Mouse (Mus musculus): Measurements from ENCODE around the gene Rbpms2. TPM values are rescaled to one million over a fixed set of nuclear protein-coding genes. Genes with fewer than 3 reads are reported as not detected.

Rbpms2 gene
- polyA plus RNA-seq, 1 experiment from 2014 or later, result 39.4 TPM

DNA sequence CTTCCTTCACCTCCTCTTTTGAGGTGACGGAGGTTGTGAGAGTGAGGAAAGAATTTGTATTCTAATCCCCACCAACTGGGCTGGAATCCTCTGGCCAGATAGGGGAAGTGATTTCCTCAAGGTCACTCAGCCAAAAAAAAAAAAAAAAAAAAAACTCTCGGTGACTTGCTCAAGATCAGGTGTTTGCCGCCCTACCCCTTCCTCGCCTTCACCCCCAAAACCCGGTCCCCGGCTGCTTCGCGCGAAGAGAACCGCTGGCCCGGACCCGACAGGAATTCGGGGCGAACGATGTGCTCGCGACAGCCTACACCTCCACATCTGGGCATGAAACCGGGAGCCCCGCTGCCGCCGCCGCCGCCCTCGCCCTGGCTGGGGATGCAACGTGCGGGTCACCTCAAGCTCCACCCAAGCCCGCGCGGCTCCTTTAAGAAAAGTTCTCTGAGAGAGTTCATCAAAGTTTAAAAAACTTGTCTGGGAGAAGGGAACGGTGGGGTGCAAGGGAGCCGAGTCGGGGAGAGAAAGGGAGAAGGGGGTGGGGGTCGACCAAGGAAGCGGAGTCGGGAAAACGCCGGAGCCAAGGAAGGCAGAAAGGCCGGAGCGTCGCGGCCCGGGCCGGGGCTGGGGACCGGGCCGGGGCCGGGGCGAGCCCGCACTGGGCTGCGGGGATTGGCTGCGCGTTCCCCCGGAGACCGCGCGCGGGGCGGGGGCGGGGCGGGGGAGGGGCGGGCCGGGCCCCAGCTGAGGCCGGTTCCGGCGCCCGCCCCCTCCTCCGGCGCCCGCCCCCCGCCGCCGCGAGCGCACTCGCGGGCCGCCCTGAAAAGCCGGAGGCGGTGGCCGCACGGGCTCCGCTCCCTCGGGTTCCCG is 551 bp downstream of the Rbpms2 start:
- under 1% methylated on average over 54 of the region's 83 CpGs for WGBS
- Histone ChIP-seq H3K4me1 (peaks cover 40% of the 10 kb centered on the region), H3K36me3 (no peaks in the 10 kb centered on the region), H3K27ac (replicated peaks) (peak overlapping the region; percentile 89), H3K4me3 (peak overlapping the region; percentile 78), H3K9me3 (replicated peaks) (no peaks in the 10 kb centered on the region), H3K27me3 (ENCODE audit: low read depth, poor library complexity, severe bottlenecking) (peaks cover 80% of the 10 kb centered on the region)
- DNase-seq (ENCODE audit: low spot score), result peak; percentile 71

DNA sequence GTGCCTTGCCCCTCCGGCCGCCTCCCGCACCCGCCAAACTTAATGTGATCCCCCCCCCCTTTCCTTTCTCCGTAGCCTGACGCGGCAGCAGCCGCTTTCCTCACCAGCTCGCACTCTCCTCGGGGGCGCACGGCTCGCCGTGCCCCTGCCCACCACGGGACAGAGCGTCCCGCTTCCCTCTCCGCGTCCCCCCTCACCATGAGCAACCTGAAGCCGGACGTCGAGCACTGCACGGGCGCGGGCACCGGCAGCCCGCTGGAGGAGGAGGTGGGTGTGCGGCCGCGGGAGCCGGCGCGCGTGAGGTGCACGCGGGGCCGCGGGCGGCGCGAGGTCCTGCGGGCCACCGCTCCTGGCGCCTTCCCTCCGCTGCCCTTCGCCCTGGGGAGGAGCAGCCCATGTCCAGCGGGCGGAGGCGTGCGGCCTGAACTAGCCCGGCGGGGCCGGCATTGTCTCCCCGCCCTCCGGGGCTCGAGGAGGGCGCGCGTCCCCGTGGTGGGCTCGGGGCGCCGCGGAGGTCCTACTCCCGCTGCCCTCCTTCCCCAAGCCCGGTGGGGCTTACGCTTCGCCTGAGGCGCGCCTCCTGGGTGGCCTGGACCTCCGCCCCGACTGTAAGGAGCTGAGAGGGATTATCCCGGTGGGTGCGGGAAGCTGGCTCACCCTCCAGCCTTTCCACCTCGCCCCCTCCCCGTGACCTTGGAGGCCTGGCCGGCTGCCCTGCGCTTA is 1.3 kb downstream of the Rbpms2 start:
- no peaks in the 10 kb centered on the region for H3K9me3 ChIP-seq (replicated peaks)
- WGBS, result under 1% methylated on average over 75 of the region's 78 CpGs
- peaks cover 79% of the 10 kb centered on the region for H3K27me3 ChIP-seq (ENCODE audit: low read depth, poor library complexity, severe bottlenecking)
- H3K4me3 ChIP-seq, result peak overlapping the region; percentile 78
- no peaks in the 10 kb centered on the region for H3K36me3 ChIP-seq
- H3K4me1 ChIP-seq, result peaks cover 40% of the 10 kb centered on the region
- peak overlapping the region; percentile 89 for H3K27ac ChIP-seq (replicated peaks)
- peak; percentile 74 for DNase-seq (ENCODE audit: low spot score)

DNA sequence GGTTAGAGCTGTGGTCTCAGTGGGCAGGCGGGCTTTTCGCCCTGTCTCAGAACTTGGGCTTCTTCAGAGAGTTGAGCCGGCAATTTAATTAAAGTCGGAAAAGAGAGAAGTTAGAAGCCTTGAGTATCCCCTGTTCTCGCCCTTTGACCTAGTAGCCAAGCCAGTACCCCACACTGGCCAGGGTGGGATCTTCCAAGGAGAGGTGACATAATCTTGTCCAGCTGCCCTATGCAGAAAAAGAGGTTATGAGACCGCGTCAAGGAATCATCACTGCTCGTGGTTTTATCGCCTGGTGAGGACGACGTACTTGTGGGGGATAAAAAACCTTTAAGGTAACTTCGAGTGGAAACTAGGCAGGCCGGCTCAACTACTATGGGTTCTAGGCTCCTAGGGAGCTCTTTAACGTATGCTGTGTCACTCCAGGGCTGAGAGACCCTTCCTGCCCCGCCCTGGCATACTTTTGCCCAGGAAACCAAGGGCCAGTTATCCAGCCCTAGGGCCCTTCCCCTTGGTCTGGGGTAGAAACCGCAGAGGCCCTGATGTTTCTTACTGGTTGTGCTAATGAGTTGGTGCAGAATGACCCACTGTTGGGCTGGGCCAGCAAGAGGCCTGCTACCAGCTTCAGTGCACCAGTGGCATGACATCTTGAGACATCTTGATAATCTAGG is 2.0 kb downstream of the Rbpms2 start:
- H3K27me3 ChIP-seq (ENCODE audit: low read depth, poor library complexity, severe bottlenecking), result peaks cover 72% of the 10 kb centered on the region
- no peaks in the 10 kb centered on the region for H3K36me3 ChIP-seq
- WGBS, result 5% methylated on average over 16 of the region's 16 CpGs
- peaks cover 40% of the 10 kb centered on the region for H3K4me1 ChIP-seq
- peak overlapping the region; percentile 78 for H3K4me3 ChIP-seq
- H3K27ac ChIP-seq (replicated peaks), result peak overlapping the region; percentile 89
- DNase-seq (ENCODE audit: low spot score), result peak; percentile 25
- no peaks in the 10 kb centered on the region for H3K9me3 ChIP-seq (replicated peaks)

DNA sequence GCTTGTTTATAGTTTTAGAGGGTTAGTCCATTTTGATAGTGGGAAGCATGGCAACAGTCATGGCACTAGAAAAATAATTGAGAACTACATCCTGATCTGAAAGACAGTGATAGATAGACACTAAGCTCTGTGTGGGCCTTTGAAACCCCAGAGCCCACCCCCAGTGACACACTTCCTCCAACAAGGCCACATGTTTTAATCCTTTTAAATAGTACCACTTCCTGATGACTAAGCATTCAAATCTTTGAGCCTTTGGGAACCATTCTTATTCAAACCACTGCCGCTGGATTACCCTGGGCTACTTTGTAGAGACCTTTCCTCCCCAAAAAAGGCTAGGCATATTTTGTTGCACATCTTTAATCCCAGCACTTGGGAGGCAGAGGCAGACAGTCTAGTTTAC is 6.3 kb downstream of the Rbpms2 start:
- Histone ChIP-seq H3K36me3 (no peaks in the 10 kb centered on the region), H3K27me3 (ENCODE audit: low read depth, poor library complexity, severe bottlenecking) (peaks cover 44% of the 10 kb centered on the region)

DNA sequence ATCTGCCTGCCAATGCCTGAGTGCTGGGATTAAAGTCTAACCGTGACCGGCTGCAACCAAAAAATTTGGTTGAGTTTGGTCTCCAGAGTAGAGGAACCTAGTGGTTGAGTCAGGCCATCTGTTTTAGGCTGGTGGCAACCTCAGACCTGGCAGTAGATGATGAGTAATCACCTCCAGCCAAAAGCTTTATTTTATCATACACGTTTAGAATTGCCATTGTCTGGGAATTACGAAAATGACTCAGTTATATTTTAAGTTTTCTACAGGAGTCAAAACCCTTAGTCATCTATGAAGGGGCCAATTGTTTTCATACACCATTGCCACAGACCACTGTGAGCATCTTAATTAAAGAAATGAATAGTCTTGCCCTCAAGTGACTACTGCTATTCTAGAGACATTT is 7.5 kb downstream of the Rbpms2 start:
- WGBS, result 82% methylated on average over 4 of the region's 4 CpGs
- Histone ChIP-seq H3K4me3 (no peak overlapping the region), H3K27me3 (ENCODE audit: low read depth, poor library complexity, severe bottlenecking) (peaks cover 32% of the 10 kb centered on the region), H3K9me3 (replicated peaks) (no peaks in the 10 kb centered on the region), H3K4me1 (peaks cover 35% of the 10 kb centered on the region), H3K27ac (replicated peaks) (no peak overlapping the region), H3K36me3 (no peaks in the 10 kb centered on the region)
- no peak for DNase-seq (ENCODE audit: low spot score)

More for the DNA sequence above, 6.3 kb downstream of the Rbpms2 start:
- H3K9me3 ChIP-seq (replicated peaks), result no peaks in the 10 kb centered on the region
- 65% methylated on average over 1 of the region's 1 CpGs for WGBS
- H3K4me1 ChIP-seq, result peaks cover 35% of the 10 kb centered on the region
- no peak overlapping the region for H3K27ac ChIP-seq (replicated peaks)
- DNase-seq (ENCODE audit: low spot score), result no peak
- no peak overlapping the region for H3K4me3 ChIP-seq

DNA sequence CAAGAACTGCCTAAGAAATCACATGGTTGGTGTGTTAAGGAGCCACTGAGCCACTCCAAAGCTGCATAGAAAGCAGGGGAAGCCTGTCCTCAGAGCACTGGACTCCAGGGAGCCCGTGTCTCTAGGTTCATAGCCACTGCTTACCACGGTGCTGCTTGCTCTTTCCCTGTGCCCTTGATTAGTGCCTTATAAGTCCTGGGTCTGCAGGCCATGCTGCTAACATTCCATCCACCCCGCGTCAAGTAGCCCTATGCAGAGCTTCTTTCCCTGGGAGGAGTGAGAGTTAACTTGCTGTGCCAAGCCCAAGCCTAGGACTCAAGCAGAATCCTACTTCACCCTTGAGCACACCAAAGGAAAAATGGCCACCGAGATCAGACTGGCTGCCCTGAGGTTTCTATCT is 9.6 kb downstream of the Rbpms2 start:
- no peak overlapping the region for H3K27ac ChIP-seq (replicated peaks)
- H3K9me3 ChIP-seq (replicated peaks), result no peaks in the 10 kb centered on the region
- H3K4me3 ChIP-seq, result no peak overlapping the region
- DNase-seq (ENCODE audit: low spot score), result no peak
- peaks cover 35% of the 10 kb centered on the region for H3K4me1 ChIP-seq
- WGBS, result 61% methylated on average over 5 of the region's 5 CpGs
- H3K27me3 ChIP-seq (ENCODE audit: low read depth, poor library complexity, severe bottlenecking), result peaks cover 11% of the 10 kb centered on the region
- H3K36me3 ChIP-seq, result no peaks in the 10 kb centered on the region

DNA sequence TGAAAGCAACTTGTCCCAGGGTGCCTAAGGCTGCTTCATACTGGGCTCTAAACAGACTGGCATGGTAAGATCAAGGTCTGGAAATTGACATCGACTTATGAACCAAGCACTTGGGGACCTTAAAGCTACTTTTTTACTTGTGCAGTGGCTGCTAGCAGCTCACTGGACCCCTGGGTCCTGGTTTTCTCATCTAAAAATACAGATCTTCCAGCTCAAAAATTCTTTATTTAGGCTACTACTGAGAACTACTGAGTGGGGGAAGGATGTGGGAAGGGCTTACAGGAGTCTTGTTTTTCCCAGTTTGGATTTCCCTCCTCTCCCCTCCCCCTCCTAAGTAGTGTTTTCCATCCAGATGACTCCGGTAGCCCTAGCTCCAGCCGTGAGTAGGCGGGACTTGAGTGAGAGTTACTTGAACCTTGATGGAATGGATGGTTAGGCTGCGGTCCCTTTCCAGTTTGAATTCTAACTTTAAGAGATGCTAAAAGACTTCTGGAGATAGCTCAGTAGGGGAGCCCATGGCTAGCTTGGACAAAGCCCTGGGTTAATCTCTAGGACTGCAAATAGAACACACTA is 11.5 kb downstream of the Rbpms2 start:
- Histone ChIP-seq H3K9me3 (replicated peaks) (no peaks in the 10 kb centered on the region), H3K4me1 (peaks cover 39% of the 10 kb centered on the region), H3K27me3 (ENCODE audit: low read depth, poor library complexity, severe bottlenecking) (peaks cover 11% of the 10 kb centered on the region; the same call in 1 of the 2 replicates), H3K36me3 (no peaks in the 10 kb centered on the region), H3K27ac (replicated peaks) (0 out of 2 replicates have a peak overlapping the region, but pooled peaks have one; percentile 49), H3K4me3 (0 out of 2 replicates have a peak overlapping the region, but pooled peaks have one; percentile 1)
- DNase-seq (ENCODE audit: low spot score), result peak; percentile 26
- WGBS, result 3% methylated on average over 5 of the region's 5 CpGs

DNA sequence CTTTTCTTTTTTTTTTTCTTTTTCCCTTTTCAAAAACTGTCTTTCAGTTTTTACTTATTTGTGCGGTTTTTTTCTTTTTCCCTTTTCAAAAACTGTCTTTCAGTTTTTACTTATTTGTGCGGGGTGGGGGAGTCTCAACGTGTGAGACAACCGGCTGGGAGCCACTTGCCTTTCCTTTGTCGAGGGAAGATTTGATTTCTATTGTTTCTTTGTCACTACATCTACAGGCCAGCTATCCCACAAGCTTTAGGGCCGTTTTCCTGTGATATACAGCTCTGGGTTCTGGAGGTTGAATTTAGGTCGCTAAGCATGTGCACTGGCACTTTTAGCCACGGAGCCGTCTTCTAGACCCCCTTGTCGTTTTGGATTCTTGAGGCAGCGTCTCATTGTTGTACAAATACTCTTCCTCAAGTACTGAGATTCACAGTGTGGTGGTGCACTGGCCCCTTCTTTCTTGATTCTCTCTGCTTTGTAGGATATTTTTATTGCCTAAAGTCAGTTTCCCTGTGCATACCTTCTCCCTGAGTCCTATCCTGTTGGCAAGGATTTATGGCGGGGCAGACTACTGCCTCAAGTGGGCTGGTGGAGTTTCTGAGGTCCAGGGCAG is 12.1 kb downstream of the Rbpms2 start:
- Histone ChIP-seq H3K9me3 (replicated peaks) (no peaks in the 10 kb centered on the region), H3K27ac (replicated peaks) (peak overlapping the region; percentile 74), H3K4me3 (peak overlapping the region; percentile 20), H3K27me3 (ENCODE audit: low read depth, poor library complexity, severe bottlenecking) (peaks cover 11% of the 10 kb centered on the region; the same call in 1 of the 2 replicates), H3K4me1 (peaks cover 40% of the 10 kb centered on the region), H3K36me3 (no peaks in the 10 kb centered on the region)
- DNase-seq (ENCODE audit: low spot score), result no peak
- WGBS, result 5% methylated on average over 12 of the region's 12 CpGs

DNA sequence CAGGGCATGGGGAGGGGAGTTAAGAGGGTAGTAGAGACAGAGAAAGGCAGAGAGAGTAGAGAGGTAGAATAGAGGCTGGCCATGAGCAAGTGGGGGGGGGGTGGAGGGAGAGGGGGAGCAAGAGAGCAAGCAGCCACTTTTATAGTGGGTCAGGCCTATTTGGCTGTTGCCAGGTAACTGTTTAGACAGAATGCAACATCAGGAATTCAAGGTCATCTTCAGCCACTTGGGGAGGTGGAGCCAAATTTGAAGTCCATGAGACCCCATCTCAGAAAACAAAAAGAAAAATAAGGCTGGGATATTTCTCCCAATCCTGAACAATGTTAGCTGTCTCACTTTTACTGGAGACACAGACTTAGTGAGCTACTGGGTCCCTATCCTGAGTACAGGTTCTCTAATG is 13.1 kb downstream of the Rbpms2 start:
- Histone ChIP-seq H3K4me1 (peaks cover 37% of the 10 kb centered on the region), H3K27me3 (ENCODE audit: low read depth, poor library complexity, severe bottlenecking) (peaks cover 11% of the 10 kb centered on the region; the same call in 1 of the 2 replicates), H3K4me3 (no peak overlapping the region), H3K27ac (replicated peaks) (no peak overlapping the region), H3K36me3 (no peaks in the 10 kb centered on the region), H3K9me3 (replicated peaks) (no peaks in the 10 kb centered on the region)
- no peak for DNase-seq (ENCODE audit: low spot score)

DNA sequence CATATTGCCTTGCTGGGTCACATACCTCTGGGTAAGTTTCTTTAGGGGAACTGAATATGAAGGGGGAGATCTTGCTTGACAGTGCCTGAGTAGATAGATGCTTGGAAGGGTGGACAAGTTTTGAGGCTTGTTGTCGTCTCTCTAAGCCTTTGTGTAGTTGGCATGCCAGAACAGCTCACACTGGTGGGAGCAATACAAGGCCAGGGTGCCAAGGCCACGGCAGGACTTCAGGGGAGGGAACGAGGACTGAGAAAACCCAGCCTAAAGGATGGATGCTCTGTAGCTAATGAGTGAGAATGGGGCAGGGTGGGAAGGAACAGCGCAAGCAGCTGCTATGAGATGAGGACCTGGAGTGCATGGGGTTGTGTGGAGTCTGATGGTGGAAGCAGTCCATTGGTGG is 15.5 kb downstream of the Rbpms2 start:
- Histone ChIP-seq H3K9me3 (replicated peaks) (no peaks in the 10 kb centered on the region), H3K4me1 (peaks cover 33% of the 10 kb centered on the region), H3K27me3 (ENCODE audit: low read depth, poor library complexity, severe bottlenecking) (peaks cover 2% of the 10 kb centered on the region; the same call in 1 of the 2 replicates), H3K27ac (replicated peaks) (no peak overlapping the region), H3K36me3 (no peaks in the 10 kb centered on the region), H3K4me3 (no peak overlapping the region)
- WGBS, result 86% methylated on average over 4 of the region's 4 CpGs
- no peak for DNase-seq (ENCODE audit: low spot score)

DNA sequence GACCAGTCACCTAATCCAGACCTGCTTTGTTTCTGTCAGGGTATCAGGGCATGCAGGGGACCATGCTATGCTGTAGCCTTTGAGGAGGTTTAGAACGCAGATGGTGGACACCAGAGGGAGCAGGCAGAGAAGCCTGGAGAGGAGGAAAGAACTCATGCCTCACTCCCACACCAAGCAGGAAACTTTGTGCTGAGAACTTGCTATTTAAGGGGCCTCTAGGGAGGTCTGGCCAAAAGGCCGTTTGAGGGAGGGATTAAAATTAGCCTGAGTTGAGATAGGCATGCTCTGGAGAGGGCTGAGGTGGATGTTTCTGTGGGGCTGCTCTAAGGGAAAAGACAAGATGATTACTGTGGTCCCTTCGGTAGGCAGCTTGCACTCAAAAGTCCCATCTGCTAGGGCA is 16.5 kb downstream of the Rbpms2 start:
- Histone ChIP-seq H3K27me3 (ENCODE audit: low read depth, poor library complexity, severe bottlenecking) (no peaks in the 10 kb centered on the region), H3K27ac (replicated peaks) (no peak overlapping the region), H3K4me3 (no peak overlapping the region), H3K4me1 (peaks cover 24% of the 10 kb centered on the region), H3K36me3 (no peaks in the 10 kb centered on the region), H3K9me3 (replicated peaks) (no peaks in the 10 kb centered on the region)
- no peak for DNase-seq (ENCODE audit: low spot score)
- 70% methylated on average over 3 of the region's 3 CpGs for WGBS

DNA sequence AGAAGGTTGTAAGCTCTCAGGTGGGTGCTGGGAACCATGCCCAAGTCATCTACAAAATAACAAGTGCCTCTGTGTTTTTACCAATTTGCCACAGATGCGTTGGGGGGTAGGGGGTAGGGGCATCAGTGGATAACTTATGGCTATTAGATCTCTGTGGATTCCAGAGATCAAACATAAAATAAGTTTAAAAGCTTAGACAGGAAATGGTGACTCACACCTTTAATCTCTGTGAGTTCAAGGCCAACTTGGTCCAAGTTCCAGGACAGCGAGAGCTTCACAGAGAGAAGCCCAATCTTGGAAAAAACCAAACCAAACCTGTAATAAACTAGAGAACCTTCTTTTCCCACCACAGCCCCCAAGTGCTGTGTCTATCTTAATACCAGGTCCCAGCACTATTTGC is 17.3 kb downstream of the Rbpms2 start:
- no peak for DNase-seq (ENCODE audit: low spot score)
- Histone ChIP-seq H3K27ac (replicated peaks) (no peak overlapping the region), H3K4me1 (peaks cover 16% of the 10 kb centered on the region), H3K4me3 (no peak overlapping the region), H3K9me3 (replicated peaks) (no peaks in the 10 kb centered on the region), H3K27me3 (ENCODE audit: low read depth, poor library complexity, severe bottlenecking) (no peaks in the 10 kb centered on the region), H3K36me3 (no peaks in the 10 kb centered on the region)
- WGBS, result 87% methylated on average over 2 of the region's 2 CpGs
